Mouse (Mus musculus) myocyte (in vitro differentiated cells): Measurements from ENCODE around the gene Mast4.

Experiments
- CEBPB ChIP-seq: IDR thresholded peaks from 2 replicates; pipeline ENCODE4 v1.6.1; 2011; ENCODE audit warnings: mild to moderate bottlenecking, moderate library complexity; ENCODE audit not compliant: poor library complexity, insufficient read depth, severe bottlenecking
- E2F4 ChIP-seq: IDR thresholded peaks from one replicate; pipeline ENCODE4 v1.6.1; 2011; ENCODE audit warnings: mild to moderate bottlenecking, control low read depth, moderate library complexity; ENCODE audit not compliant: insufficient read depth
- MAX ChIP-seq: IDR thresholded peaks from one replicate; pipeline ENCODE4 v1.6.1; 2011; ENCODE audit warnings: low read depth, mild to moderate bottlenecking, control low read depth
- MYOD1 ChIP-seq, 3 experiments: IDR thresholded peaks; one replicate each; pipeline ENCODE4 v1.6.1; 2011; ENCODE audit warnings: control low read depth in 2 of 3, low read depth in 2 of 3, mild to moderate bottlenecking in 2 of 3, moderate library complexity in 1 of 3; ENCODE audit not compliant: insufficient read length in 2 of 3, control insufficient read depth in 1 of 3
- MYOG ChIP-seq, 3 experiments: IDR thresholded peaks; one replicate each; pipeline ENCODE4 v1.6.1; 2011; ENCODE audit warnings: control low read depth in 2 of 3, low read depth in 2 of 3, mild to moderate bottlenecking in 2 of 3; ENCODE audit not compliant: insufficient read length in 2 of 3, control insufficient read depth in 1 of 3, insufficient read depth in 1 of 3
- POLR2A ChIP-seq: IDR thresholded peaks from one replicate; pipeline ENCODE4 v1.6.1; 2011; ENCODE audit warnings: low read depth, mild to moderate bottlenecking, control low read depth, moderate library complexity; ENCODE audit not compliant: insufficient read length
- POLR2AphosphoS2 ChIP-seq: IDR thresholded peaks from one replicate; pipeline ENCODE4 v1.6.1; 2011; ENCODE audit warnings: low read depth, control low read depth; ENCODE audit not compliant: insufficient read length
- REST ChIP-seq: IDR thresholded peaks from one replicate; pipeline ENCODE4 v1.6.1; 2011; ENCODE audit warnings: mild to moderate bottlenecking, control low read depth, moderate library complexity; ENCODE audit not compliant: insufficient read depth, insufficient read length
- SRF ChIP-seq: IDR thresholded peaks from one replicate; pipeline ENCODE4 v1.6.1; 2011; ENCODE audit warnings: low read depth; ENCODE audit not compliant: control insufficient read depth, insufficient read length
- TCF12 ChIP-seq: IDR thresholded peaks from one replicate; pipeline ENCODE4 v1.6.1; 2011; ENCODE audit warnings: mild to moderate bottlenecking, control low read depth; ENCODE audit not compliant: poor library complexity, insufficient read depth, severe bottlenecking
- TCF3 ChIP-seq: IDR thresholded peaks from one replicate; pipeline ENCODE4 v1.6.1; 2011; ENCODE audit warnings: low read depth, control low read depth; ENCODE audit not compliant: insufficient read length
- USF1 ChIP-seq: IDR thresholded peaks from one replicate; pipeline ENCODE4 v1.6.1; 2011; ENCODE audit warnings: low read depth, mild to moderate bottlenecking, control low read depth, moderate library complexity

- TF ChIP-seq E2F4 (no peak), POLR2AphosphoS2 (no peak), TCF12 (no peak), POLR2A (no peak), MAX (no peak), REST (no peak), MYOG (IDR thresholded peaks at IDR 0.05; ENCODE audit: control insufficient read depth in 1 of 3, insufficient read depth in 1 of 3, insufficient read length in 2 of 3, low read depth in 2 of 3) (no peak), MYOD1 (IDR thresholded peaks at IDR 0.05; ENCODE audit: control insufficient read depth in 1 of 3, insufficient read length in 2 of 3, low read depth in 2 of 3) (no peak), TCF3 (no peak), SRF (no peak), USF1 (no peak), CEBPB (no peak)
These were observed 640.9 kb downstream of the Mast4 start, which contains the start of gene Cd180 for GRCm38 (mm10) chr13:102693341-102693801.
